9 mouse cellular contexts compared by ENCODE assay signal in genomic region chr8:124070363-124071324, GRCm38 (mm10). TPM values are rescaled to one million over a fixed set of nuclear protein-coding genes. Genes with fewer than 3 reads are reported as not detected.
DNase-seq lines count a peak whose midpoint lies in the region; ATAC-seq lines count a peak whose summit lies in the region.
"Had no signal": no experiment of that assay in that cellular context is flagged by ENCODE, and none has a peak within 500 bp of the region (broad histone marks: within the 10 kb centered on the region; RNA-seq: fewer than 3 reads in every experiment).

No protein-coding gene starts in this region.

- DNase-seq in cerebellum, postnatal 10 days, result peak; percentile 86 to 89
- DNase-seq in thymus, postnatal 14 days, result peak; percentile 54
- DNase-seq in thymus, postnatal 0 days (ENCODE audit: low spot score), result no peak
- DNase-seq in lung, postnatal 25 days (ENCODE audit: low spot score), result peak; percentile 57
- no peak for DNase-seq in adrenal gland, postnatal 10 days
- DNase-seq in ovary, postnatal 36 days (ENCODE audit: low spot score), result no peak

- H3K9ac ChIP-seq in hindbrain, embryonic 15.5 days, result no peak overlapping the region
- H3K9ac ChIP-seq: liver, embryonic 15.5 days had no signal

- H3K36me3 ChIP-seq in hindbrain, embryonic 15.5 days, result no peaks in the 10 kb centered on the region
- H3K36me3 ChIP-seq: liver, embryonic 15.5 days had no signal

- H3K4me2 ChIP-seq in hindbrain, embryonic 15.5 days, result peak overlapping the region; percentile 30
- H3K4me2 ChIP-seq: liver, embryonic 15.5 days had no signal

- H3K27ac ChIP-seq in hindbrain, embryonic 15.5 days (replicated peaks), result peak overlapping the region; percentile 68
- H3K27ac ChIP-seq: liver, embryonic 15.5 days had no signal

- peaks cover 25% of the 10 kb centered on the region for H3K4me1 ChIP-seq in hindbrain, embryonic 15.5 days (replicated peaks)
- H3K4me1 ChIP-seq: liver, embryonic 15.5 days had no signal

- ATAC-seq in cerebellum, adult (ENCODE audit: insufficient number of reproducible peaks, low FRiP score, low TSS enrichment), result no peak
- peak; percentile 80 for ATAC-seq in hindbrain, embryonic 15.5 days (ENCODE audit: low FRiP score, low read depth)

- H3K4me3 ChIP-seq in hindbrain, embryonic 15.5 days, result no peak overlapping the region
- H3K4me3 ChIP-seq: liver, embryonic 15.5 days had no signal

- WGBS in hindbrain, embryonic 15.5 days, result 20% methylated on average over 18 of the region's 18 CpGs

- H3K9me3 ChIP-seq in hindbrain, embryonic 15.5 days, result no peaks in the 10 kb centered on the region
- H3K9me3 ChIP-seq: liver, embryonic 15.5 days had no signal

- no peaks in the 10 kb centered on the region for H3K27me3 ChIP-seq in hindbrain, embryonic 15.5 days
- H3K27me3 ChIP-seq: liver, embryonic 15.5 days had no signal

RNA-seq across cellular contexts. Expression of gene Urb2, which starts 49.3 kb away (rescaled TPM):
- polyA plus RNA-seq in thymus, postnatal 0 days (2015; fragmentation: Nextera tagmentation; extraction: Ambion mirVana), result 4.0 and 4.2 TPM in 2 replicates
- polyA plus RNA-seq in hindbrain, embryonic 15.5 days (2015; fragmentation: Nextera tagmentation; extraction: Ambion mirVana), result 3.1 and 3.5 TPM in 2 replicates
- total RNA-seq in adrenal gland, postnatal 10 days (2021), result 10 to 100 TPM; 10.5 to 12.3 TPM

RNA-seq across cellular contexts. Expression of gene Taf5l, which starts 49.4 kb away (rescaled TPM):
- polyA plus RNA-seq in thymus, postnatal 0 days (2015; fragmentation: Nextera tagmentation; extraction: Ambion mirVana), result 60.5 and 60.6 TPM in 2 replicates
- 24.3 and 24.5 TPM in 2 replicates for polyA plus RNA-seq in hindbrain, embryonic 15.5 days (2015; fragmentation: Nextera tagmentation; extraction: Ambion mirVana)
- total RNA-seq in adrenal gland, postnatal 10 days (2021), result 10 to 100 TPM; 26.5 to 26.8 TPM

Comparison
In these comparisons a context has a peak if more than half of its experiments do, and no peak if none do; other contexts are left out.
1. DNase-seq: peak in cerebellum, postnatal 10 days (2 of 2), thymus, postnatal 14 days (single experiment) and lung, postnatal 25 days (single experiment); none in thymus, postnatal 0 days (single experiment), adrenal gland, postnatal 10 days (single experiment) and ovary, postnatal 36 days (single experiment).